Mouse (Mus musculus) heart, postnatal 14 days (tissue): Measurements from ENCODE around the gene Spocd1. TPM values are rescaled to one million over a fixed set of nuclear protein-coding genes. Genes with fewer than 3 reads are reported as not detected.
A peak's percentile ranks its signal among the peaks of the same experiment; 100 is the strongest.

Source experiments
- DNase-seq, 2 experiments: peaks; one replicate each; pipeline ENCODE4 v3.0.0; 2021 to 2022
- intact Hi-C: fragments of 180-260 bp; cut with DNase I; formaldehyde crosslinking; loops from one replicate; pipeline ENCODE4 v1.15.1; 2025
- total RNA-seq, 2 experiments: library from RNA; stranded (reverse); gene quantifications; 2 replicates each; pipeline ENCODE4 v1.2.3; 2021

Gene Spocd1
- total RNA-seq, 2 experiments from 2014 or later = not detected

DNA sequence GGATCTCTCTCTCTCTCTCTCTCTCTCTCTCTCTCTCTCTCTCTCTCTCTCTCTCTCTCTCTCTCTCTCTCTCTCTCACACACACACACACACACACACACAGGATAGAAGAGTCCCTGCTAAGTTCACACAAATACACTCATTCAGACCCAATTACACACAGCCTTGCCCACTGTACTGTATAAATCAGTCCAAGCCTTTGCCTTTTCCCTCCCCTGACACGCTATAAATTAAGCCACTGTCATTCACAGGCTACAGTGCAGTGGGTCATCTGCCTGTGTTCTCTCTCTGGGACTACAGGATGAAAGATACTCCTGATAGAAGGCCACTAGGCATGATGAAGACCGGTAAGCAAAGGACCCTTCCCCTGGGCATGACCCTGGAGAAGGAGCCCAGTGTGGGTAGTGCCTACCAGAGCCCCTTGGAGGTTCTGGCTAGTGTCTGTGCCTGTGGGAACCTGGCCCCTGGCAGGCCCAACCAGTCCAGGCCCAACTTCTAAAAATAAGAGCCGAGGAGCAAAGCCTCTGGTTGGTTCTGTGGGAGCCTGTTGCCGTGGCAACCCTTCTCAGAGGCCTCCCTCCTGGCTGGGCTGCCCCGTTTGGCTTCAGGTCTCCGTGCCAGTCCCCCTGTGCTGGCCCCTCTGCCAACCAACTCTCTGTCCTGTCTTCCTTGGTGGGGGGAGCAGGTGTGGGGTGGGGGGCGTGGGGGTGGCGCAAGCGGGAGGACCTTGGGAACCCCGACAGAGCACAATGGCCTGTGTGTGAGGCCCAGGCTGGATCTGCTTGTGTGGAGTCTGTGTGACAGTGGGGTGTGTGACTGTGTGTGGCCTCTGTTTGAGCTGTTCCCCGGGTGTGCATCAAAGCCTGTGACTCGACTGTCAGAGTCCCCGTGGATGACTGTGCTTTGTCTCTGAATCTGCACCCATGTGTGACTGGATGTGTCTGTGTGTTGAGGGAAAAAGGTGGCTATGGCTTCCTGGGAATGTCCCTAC is 38.3 kb downstream of the Spocd1 start:
- intact Hi-C loops = no loop called here
- DNase-seq = no peak

DNA sequence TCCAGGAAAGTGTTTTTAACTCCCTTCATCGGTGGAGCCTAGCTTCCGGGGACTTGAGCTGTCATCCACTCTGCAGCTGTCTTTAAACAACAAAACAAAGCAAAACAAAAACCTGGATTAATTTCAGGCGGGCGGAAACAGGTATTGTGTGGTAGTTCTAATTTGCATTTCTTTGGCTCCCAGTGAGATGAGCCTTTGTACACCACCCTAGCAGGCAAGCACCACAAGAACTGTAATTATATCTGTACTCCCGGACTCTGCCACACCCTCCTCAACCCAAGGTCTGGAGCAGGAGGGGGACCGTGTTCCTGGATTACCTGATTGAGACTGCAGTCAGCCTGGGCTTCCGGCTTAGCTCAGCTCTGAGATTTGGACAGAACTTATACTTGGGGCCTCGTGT is 41.1 kb downstream of the Spocd1 start:
- intact Hi-C loops = no loop called here
- no peak for DNase-seq

DNA sequence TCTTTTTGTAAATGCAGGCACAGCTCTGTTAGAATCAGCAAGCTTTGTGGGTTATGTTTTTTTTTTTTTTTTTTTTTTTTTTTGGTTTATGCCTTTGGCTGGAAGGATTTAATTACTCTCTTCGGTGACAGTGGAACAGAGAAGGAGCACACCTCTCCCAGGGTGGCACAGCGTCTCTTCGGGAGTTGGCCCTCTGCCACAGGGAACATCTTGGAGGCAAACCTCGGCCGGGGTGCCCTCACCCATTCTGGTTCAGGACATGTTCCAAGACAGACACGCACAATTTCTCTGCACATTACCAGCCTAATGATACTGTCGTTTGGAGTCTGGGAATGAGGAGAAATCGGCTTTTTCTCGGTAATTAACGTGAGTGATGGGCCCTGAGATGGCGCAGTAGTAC is 41.8 kb downstream of the Spocd1 start:
- no peak for DNase-seq
- intact Hi-C loops = no loop called here

DNA sequence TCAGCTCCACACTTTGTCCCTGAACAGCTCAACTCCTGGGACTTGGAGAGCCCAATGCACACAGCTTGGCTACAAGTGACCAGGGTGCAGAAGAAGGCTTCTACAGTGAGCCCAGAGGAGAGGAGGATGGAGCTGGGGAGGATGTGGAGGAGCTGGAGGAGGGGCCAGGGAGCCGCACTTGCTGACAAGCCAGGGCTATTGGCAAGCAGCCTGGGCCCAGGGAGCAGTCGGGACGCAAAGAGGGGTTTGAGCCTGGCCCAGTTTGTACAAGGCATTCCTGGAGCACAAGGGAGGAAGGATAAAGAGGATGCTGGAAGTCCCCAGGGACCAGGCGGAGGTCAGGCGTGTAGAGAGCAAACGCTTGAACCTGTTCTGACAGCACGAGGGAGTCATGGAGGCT is 42.9 kb downstream of the Spocd1 start:
- DNase-seq = peak; percentile 44 to 48
- intact Hi-C loops = no loop called here

DNA sequence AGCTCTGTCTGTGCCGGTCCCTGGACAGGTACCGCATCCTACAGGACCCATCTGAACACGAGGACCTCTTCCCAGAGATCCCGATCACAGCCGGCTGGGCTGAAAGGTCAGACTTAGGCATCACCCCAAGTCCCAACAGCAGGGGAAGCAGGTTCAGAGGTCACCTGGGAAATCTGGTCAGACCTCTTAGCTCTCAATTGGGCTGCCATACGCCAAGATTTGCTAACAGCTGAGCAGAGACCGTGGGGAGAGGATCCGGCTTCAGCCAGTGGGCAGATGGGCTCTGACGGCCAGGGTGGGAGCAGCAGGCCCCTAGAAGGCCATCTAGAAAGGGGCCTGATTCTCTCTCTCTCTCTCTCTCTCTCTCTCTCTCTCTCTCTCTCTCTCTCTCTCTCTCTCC is 45.2 kb downstream of the Spocd1 start:
- intact Hi-C loops = no loop called here
- no peak for DNase-seq

DNA sequence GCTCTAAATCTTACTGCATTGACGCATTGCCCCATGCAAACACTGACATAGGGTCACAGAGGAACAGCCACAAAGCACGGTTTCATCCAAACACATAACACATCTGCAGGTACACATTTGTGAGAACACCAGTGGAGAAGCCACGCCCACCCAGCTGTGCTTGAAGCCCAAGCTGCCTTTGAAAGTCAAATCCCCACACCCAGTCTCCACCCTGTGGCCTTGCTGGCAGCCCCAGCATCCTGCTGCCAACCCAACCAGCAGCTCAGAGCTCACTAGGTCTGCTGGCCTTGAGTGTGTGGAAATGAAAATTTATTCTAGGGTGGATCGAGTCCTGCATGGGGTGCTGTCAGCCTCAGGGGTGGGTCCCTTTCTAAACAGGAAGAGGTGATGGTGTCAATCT is 48.2 kb downstream of the Spocd1 start:
- DNase-seq = no peak
- intact Hi-C loops = no loop called here

DNA sequence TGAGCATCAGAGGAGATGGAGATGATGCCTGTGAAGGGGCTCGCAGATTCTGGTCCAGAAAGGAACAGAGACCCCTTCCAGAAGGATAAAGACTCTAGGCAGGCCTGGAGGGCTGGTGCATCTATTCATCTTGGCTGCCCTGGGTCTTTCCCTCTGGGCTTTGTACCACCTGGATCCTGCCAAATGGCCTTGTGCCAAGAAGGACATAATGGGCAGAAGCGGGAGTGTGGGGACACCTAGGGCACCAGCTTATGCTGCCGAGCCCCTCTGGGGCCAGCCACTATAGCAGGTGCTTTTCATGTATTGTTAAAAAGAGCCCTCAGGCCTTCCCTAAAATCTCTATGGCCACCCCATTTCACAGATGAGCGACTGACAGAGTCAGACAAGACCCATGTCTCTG is 49.2 kb downstream of the Spocd1 start:
- intact Hi-C loops = no loop called here
- DNase-seq = no peak

DNA sequence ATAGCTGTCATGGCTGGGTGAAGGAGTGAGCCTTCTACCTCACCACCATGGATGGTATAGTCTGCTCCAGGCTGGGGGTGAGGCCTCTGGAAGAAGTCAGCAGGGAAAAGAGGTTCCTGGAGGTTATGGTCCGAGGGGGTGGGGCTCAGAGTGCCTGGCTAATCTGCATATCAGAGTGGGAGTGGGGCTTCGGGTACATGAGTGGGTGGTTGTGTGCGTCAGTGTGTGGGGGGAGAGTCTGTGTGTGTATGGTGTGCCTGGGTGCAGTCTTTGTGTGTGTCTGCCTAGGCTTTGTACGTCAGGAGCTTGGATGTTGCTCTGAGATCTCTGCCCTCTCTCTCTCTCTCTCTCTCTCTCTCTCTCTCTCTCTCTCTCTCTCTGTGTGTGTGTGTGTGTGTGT is 49.9 kb downstream of the Spocd1 start:
- intact Hi-C loops = no loop called here

DNA sequence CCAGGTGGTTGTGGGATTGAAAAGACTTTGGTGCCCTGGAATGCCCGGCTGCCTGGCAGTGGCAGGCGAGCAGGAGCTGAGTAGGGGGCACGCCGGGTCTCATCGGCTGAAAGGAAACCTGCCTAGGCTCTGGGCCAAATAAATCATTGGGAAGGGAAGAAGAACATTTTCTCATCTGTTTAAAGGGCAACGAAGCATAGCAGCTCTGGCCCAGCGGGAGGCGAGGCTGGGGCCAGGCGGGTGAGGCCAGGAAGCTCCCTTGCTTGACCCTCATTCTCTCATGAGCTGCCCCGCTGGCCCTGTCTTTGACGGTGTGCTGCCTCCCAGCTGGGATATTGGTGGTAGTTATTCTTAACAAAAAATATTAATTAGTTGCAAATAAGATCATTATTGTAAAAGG is 52.6 kb downstream of the Spocd1 start:
- intact Hi-C loops = loop anchor here (5.0 kb wide), 1 partner anchor 279 kb away; no protein-coding TSS in a partner anchor

More for the DNA sequence above, 49.9 kb downstream of the Spocd1 start:
- no peak for DNase-seq

DNA sequence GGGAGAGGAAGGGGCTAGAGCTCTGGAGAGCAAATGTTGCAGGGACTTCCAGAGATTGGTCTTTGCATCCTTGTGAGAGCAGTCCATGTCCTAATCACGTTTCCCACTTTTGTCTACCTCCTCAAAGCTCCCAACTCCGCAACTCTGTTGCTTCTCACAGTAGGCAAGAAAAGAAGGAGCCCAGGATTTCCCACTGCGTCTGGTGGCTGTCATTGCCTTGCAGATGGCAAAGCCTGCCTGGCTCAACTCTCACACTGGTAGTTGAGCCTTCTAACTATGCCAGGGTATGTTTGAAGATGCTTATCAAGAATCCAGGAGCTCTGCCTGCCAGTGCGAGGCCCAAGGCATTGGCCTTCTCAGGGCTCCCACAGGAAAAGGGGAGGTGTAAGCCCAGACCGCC is 54.0 kb downstream of the Spocd1 start:
- no peak for DNase-seq
- intact Hi-C loops = loop anchor here (1.0 to 5.0 kb wide), 2 partner anchors 24 to 281 kb away; no protein-coding TSS in a partner anchor

More for the DNA sequence above, 52.6 kb downstream of the Spocd1 start:
- DNase-seq = no peak

DNA sequence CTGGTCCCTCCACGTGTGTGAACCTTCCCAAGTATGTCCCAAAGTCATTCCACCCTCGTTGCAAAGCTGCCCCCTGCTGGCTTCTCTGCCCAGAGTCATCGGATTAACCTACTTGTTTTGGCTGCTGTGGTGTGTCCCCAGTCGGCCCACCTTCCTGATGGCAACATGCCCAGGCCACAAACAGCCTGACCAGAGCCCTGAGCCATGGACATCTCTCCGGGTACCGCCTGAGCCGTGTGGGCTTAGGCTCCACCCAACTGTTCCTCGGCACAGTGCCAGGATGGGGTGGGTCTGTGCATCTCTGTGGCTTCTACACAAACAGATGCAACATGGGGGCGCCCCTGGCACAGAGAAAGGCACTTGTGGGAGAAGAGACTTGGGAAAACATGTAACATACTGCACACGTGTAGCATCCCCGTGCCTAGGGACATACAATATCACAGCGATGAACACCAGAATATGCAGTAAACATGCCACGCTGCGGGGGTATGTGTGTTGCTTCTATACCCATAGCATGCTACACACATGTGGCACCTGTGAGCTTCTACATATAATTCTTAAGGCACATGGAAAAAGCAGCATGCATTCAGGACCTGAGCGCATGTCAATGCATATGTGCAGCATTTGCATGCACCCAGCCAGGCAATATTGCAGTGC is 54.8 kb downstream of the Spocd1 start:
- DNase-seq = peak; percentile 74 to 83
- intact Hi-C loops = loop anchor here (1.0 to 5.0 kb wide), 2 partner anchors 25 to 282 kb away; no protein-coding TSS in a partner anchor

DNA sequence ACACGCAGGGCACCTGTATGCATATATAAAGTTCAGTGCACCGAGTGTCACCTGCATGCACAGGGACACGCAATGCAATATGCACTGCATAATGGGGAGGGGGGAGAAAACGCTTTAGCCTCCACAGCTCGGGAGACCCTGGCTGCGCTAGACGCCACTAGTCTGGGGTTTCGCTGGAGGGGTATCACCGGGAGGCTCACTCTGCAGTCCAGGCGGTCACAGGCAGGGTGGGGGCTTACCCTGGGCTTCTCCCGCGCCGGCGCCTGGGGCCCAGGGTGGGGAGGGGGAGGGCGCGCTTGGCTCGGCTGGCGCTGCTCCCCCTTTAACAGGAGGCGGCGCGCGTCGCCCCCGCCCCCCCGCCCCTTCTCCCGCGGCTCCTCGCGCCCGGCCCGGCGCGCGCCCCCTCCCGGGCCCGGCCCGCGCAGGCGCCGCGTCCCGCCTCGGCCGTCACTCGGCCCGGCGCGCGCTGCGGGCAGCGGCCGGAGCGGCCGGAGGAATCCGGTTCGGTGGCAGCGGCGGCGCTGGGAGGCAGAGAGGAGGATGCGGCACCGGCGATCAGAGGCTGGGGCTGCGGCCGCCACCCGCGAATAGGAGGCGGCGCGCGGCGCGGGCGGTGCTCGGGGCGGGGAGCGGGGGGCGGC is 55.5 kb downstream of the Spocd1 start, which contains the start of gene Adgrb2:
TSS of gene Adgrb2 (plus strand) at position 450 of the 641 bp plus-strand sequence.
- intact Hi-C loops = loop anchor here (5.0 kb wide), 1 partner anchor 282 kb away; no protein-coding TSS in a partner anchor
- peak; percentile 45 to 47 for DNase-seq

DNA sequence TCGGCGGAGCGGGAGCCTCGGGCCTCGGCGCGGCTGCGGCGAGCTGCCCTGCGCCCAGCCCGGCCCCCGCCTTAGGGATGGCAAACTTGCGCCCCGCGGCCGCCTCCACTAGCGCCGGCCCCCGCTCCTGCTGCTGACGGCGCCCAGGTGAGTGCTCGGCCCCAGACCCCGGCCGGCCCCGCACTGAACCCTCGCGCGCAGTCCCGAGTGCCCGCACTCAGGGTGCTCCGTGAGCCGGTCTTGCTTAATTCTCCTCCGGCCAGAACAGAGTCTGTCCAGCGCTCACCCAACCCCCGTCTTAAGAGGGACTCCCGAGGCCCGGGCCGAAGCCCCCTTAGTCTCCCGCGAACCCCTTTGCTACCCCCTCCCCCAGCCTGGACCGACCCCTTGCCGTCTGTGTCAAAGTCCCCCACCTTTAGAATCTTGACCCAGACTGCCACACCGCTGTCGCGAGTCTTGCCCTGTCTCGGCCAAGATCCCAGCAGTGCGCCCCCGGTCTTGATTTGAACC is 56.2 kb downstream of the Spocd1 start:
- DNase-seq = no peak
- intact Hi-C loops = no loop called here

DNA sequence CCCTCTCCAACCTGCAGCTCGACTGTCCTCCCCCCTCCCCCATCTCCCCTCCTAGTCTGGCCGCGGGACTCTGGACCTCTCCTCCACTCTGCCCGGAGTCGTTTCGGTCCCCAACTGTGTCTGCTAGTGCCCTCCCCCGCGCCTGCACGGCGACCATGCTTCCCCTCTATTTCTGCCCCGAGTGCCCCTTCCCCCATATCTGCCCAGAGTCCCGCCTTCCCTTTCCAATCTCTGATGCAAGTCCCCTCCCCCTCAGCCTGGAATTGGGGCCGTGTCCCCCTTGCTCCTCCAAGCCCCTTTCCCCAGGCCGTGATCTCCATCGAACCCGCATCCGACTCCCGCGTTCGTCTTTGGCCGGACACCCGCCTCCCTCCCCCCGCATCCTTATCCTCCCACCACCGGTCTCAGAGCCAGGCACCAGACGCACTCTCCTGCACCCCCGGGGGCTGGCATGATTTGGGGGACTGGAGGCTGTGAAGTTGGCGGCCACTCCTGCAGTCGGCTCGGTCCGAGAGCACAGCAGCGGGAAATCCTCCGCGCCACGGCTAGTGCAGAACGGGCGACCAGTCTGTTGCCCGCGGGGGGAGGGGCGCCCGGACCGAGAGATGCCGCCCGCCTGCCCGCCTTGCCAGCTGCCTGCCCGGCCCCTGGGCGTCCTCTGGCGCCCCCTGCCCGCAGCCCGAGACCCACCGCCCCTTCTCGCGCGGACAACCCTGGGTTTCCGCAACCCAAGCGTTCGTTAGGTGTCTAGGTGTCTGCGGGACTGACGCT is 56.8 kb downstream of the Spocd1 start:
- intact Hi-C loops = no loop called here

DNA sequence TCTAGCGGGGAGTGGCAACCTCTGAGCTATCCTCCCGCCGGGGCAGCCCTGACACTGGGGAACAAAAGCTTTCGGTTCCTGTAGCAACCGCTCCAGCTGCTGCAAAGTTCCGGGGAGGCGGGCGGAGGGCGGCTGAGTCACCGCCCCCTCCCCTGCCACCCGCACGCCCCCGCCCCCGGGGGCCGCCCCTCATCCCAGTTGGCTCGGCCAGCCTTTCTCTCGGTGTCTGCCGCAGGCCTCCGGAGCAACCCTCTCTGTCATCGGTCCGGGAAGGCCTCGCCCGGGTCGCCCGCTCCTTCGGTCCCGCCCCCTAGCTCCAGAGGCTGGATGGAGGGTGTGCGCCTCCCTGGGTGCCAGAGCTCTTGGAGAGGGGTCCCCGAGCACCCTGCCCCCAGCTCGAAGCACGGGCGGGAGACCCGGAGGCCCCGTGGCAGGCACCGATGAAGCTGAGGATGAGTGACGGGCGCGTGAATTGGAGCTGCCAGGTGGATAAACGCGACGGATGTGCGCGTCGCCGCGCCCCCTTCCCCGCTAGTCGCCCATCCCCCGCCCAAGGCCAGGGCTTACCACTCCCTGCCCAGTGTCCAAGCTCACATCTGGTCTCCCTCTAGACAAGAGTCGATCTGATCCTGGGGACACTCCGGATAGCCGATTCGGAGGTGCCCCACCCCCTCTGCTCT is 58.9 kb downstream of the Spocd1 start:
- DNase-seq = peak; percentile 51 to 53

More for the DNA sequence above, 56.8 kb downstream of the Spocd1 start:
- DNase-seq = peak; percentile 59 to 63

DNA sequence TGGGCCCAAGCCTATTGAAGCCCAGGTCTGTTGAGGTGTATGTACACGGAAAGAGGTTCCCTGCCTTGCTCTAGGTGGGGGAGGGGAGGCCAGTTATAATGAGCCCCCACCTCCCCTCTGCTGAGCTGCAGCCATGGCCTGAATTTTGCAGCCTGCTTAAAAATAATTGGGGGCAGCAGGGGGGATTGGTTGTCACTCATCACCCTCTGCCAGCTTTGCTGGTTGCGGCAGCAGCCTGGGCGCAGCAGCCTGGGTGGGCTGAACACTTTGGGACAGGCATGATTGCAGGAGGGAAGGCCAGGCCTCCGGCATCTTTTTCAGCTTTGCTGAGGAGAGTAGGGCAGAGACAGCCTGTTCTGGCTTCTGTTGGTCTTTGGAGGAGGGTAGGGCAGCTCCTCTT is 60.9 kb downstream of the Spocd1 start:
- intact Hi-C loops = no loop called here
- no peak for DNase-seq

More for the DNA sequence above, 58.9 kb downstream of the Spocd1 start:
- intact Hi-C loops = no loop called here

DNA sequence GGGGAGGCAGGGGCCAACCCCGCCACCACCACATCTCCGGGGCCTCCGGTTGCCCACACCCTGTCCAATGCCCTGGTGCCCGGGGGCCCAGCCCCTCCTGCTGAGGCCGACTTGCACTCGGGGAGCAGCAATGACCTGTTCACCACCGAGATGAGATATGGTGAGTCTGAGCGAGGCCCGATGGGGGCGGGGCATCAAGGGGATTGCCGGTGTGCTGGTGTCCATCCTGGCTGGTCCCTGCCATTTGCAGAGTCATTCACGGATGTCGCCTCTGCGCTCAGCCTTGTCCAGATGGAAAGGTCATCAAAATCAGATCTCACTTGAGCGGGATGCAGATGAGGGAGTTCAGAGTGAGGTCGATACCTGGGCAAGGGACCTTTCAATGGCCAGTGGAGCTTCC is 63.7 kb downstream of the Spocd1 start:
- DNase-seq = no peak
- intact Hi-C loops = no loop called here

DNA sequence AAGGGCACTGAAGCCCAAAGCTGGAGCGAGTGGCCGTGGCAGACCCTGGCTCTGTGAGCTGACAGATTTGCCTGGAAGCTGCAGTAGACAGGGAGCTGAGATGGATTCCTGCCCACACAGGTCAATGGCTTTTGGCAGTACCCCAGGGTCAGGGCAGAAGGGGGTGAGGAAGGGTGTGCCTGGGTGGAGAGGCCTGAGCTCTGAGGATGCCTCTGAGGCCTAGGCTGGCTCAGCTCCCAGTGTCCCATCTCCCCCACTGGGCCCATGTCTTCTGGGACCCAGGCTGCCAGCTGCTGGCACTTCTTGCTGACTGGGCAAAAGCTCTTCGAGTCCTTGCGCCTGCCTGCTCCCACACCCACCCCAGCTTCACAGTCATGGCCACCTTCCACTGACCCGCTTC is 64.2 kb downstream of the Spocd1 start:
- DNase-seq = no peak
- intact Hi-C loops = no loop called here
